Mouse (Mus musculus) G1E (cell line): ENCODE measurements around the gene Ociad2.

ENCODE experiments used
- CTCF ChIP-seq: IDR thresholded peaks from 2 replicates; pipeline ENCODE4 v1.5.1; 2012; ENCODE audit warnings: low read depth, low read length, inconsistent platforms, mixed read lengths
- TAL1 ChIP-seq: conservative IDR thresholded peaks from 2 replicates; pipeline ENCODE4 v1.6.1; 2012; ENCODE audit warnings: low read depth, low read length, inconsistent platforms, mixed read lengths

GRCm38 (mm10) chr5:73337961-73338831 lies 2.6 kb downstream of the Ociad2 start:
- TF ChIP-seq CTCF (no peak), TAL1 (no peak)
